Mouse (Mus musculus) Muller cell, postnatal 12 days (primary cell): ENCODE measurements around the gene Dhx38.

Source experiments
- DNase-seq: peaks from one replicate; pipeline ENCODE4 v3.0.0-alpha.2; 2015; ENCODE audit errors: inconsistent ontology term

Dhx38 gene

DNA sequence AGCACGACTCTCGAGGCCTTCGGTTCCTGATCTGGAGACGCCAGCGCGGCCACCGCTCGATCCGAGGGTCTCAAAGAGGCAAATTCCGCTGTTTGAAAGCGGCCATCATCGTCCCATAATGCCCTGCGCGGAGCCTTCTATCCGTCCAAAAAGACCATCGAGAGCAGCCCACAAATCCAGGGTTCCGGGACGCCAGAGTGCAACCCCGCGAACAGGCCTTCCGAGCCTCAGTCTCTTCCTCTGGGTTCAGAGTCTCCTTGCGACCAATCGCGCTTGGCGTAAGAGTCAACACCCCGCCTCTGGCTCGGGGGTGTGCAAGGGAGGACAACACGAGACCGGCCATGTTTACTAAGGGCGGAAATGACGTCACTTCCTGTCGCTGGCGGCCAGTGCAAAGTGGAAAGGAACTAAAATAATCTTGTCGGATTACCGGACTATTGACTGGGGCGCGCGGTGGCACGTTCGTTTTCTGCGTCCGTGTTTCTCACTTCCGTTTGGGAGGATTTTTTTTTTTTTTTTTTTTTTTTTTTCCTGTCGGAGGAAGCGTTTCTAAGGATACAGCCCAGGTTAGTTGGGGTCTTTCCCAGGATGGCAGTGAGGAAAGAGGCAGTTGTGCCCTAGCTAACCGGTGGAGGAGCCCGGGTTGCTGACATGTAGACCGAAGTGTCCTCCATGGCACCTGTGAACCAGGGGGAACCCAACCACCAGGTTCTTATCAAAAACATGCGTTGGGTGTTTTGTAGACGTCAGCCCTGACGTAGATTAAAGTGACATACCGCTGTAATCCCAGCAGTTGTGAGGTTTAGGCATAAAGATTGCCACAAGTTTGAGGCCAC, at the start of gene Dhx38, which contains the start of gene Txnl4b:
TSS of gene Dhx38 (minus strand) at position 364 of the 836 bp plus-strand sequence.
TSS of gene Txnl4b (plus strand) at position 395 of the 836 bp plus-strand sequence.
- DNase-seq = peak; percentile 98

- no peak for DNase-seq
Measured at GRCm38 (mm10) chr8:109614243-109615210, 48.9 kb upstream of the Dhx38 start, which contains the start of gene Pkd1l3. Gene Pkd1l3 (plus strand): TSS chr8:109614517.

DNA sequence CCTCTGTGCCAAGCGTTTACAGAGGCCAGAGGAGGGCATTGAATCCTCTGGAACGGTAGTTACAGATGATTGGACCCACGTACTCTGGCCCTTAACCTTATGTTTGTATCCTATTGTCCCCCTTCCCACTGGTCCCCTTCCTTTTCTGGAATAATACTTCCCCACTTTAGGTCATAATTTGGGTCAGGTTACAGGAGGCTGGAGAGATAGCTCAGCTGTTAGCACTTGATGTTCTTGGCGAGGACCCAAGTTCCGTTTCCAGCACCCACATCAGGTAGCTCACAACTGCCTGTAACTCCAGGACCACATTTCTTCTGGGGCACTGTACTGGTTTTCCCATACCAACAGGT, 43.5 kb upstream of the Dhx38 start:
- DNase-seq = no peak

GRCm38 (mm10) chr8:109608271-109609152, 42.9 kb upstream of the Dhx38 start, which contains the start of gene Dhodh:
Gene Dhodh (minus strand): TSS chr8:109608673.
- DNase-seq = peak; percentile 97

- peak; percentile 7 for DNase-seq
Measured at GRCm38 (mm10) chr8:109607650-109608049, 42.0 kb upstream of the Dhx38 start.

GRCm38 (mm10) chr8:109606725-109607124, 41.1 kb upstream of the Dhx38 start:
- no peak for DNase-seq

DNA sequence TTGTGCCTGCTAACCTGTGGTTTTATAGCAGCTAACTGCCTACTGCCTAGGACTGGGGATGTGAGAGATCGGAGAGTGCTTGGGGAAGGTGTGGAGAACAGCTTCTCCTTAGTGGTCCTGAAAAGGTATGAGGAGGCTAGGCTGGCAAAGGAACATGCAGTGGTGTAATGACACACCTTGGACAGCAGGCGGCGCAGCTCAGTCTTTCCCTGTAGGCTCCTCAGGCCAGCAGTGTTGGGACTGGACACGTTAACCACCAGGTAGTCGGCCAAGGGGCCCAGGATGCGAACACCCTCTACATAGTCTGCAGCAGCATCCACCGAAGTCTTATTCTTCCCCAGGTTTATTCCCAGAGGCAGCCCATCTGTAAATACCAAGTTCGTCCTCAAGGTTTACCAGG, 30.2 kb upstream of the Dhx38 start:
- peak; percentile 16 for DNase-seq

GRCm38 (mm10) chr8:109593117-109593788, 27.6 kb upstream of the Dhx38 start:
- DNase-seq = peak; percentile 7

DNA sequence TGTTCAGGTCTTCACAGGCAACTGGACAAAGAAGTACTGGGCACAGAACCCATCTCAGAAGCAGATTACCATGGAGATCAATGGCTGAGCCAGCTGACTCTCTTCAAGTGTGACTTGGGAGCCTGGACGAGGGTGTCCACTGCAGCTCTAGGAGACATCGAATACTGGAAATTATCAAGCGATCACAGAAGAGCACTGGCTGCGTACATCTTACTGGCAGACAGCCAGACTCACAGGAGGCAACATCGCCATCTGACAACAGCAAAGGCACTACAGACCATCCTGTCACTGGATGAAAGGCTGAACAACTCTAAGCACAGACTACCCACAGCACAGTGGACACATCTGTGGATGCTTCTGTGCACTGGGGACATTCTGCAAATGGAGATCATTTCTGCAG, 26.5 kb upstream of the Dhx38 start:
- DNase-seq = no peak

DNA sequence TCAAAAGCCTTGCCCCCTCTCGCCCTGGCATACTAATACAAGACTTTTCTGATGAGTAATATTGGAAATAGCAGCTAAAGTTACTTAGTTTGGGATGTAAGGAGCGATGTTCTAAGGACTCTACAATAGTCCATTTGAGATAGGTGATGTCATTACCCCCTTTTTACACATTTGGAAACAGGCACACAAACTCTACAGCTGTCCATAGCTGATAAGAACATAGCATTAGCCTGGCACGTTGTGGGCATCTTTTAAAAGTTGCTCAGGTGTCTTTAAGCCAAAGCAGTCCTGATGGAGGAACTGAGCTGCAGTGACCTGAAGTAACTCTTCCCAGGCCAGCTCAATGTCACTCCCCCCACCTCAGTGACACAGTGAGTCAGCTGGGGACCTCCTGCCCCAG, 25.7 kb upstream of the Dhx38 start:
- DNase-seq = no peak

DNA sequence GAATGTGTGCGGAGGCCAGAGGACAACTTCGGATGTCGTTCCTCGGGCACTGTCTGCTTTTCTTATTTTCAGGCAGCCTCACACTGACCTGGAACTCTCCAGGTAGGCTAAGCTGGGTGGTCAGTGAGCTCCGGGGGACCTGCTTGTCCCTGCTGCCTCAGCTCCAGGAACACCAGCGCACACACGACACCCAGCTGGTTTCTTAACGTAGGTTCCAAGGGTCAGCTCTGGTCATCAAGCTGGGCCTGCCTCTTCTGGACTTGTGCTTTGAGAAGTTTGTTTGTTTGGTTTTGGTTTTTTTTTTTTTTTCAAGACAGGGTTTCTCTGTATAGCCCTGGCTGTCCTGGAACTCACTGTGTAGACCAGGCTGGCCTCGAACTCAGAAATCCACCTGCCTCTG, 25.2 kb upstream of the Dhx38 start:
- DNase-seq = no peak

- DNase-seq = no peak
Measured at GRCm38 (mm10) chr8:109586972-109587504, 21.4 kb upstream of the Dhx38 start.

DNA sequence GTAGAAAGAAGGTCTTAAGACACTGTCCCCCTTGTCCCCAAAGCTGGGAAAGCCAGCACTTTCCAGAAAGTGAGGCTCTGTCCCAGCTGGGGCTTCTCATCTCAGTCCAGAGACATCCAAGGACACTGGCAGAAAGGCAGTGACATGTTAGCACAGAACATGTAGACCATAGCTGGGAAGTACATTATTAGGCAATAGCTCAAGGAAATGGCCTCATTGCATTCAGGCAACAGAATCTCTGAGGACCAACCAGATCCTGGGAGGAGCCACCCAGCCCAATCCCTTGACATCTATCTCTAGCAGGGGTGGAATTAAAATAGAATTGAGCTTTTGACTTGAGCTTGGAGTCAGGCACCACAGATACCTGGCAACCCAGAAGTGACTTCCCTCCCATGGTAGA, 20.0 kb upstream of the Dhx38 start:
- DNase-seq = no peak

- no peak for DNase-seq
Measured at GRCm38 (mm10) chr8:109584830-109585229, 19.2 kb upstream of the Dhx38 start.

GRCm38 (mm10) chr8:109584293-109584692, 18.6 kb upstream of the Dhx38 start:
- no peak for DNase-seq

GRCm38 (mm10) chr8:109578900-109579301, 13.2 kb upstream of the Dhx38 start, which contains the start of gene Hp:
Gene Hp (minus strand): TSS chr8:109579172.
- no peak for DNase-seq

GRCm38 (mm10) chr8:109576311-109576710, 10.7 kb upstream of the Dhx38 start:
- DNase-seq = no peak

DNA sequence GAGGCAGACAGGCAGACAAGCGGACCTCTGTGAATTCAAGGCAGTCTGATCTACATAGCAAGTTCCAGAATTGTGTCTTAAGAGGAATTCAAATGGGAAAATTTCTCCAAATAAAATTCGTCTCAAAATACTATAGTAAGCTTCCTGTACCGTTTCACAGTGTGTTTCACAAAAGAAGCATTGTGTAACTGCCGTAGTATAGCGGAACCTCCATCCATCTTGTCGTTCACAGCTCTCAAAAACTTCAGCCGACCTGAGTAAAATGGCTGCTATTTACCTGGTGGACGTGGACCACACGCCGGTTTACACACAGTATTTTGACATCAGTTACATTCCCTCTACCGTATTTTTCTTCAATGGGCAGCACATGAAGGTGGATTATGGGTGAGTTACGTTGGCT, 5.5 kb upstream of the Dhx38 start:
- DNase-seq = no peak

DNA sequence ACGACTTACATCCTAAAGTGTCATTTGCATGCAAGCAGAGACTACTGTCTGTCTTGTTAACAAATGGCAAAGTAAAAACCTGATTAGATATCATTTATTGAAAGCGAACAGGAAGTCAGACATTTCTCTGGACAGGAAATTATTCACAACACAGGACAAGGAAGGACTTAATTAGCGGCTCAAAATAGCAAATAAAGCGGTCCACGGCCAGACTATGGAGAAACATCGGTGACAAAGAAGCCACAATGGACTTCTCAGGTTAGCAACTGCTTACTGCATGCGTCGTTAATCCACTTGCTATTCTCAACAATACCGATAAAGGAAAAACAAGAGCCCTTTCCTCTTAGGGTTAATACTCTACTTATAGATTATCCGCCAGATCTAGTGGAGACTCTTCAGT, 895 bp downstream of the Dhx38 start:
- DNase-seq = no peak

- DNase-seq = no peak
Measured at GRCm38 (mm10) chr8:109563881-109564280, 1.8 kb downstream of the Dhx38 start.
